Mouse (Mus musculus) midbrain, embryonic 12.5 days (tissue): ENCODE data around the gene Blm. TPM values are rescaled to one million over a fixed set of nuclear protein-coding genes. Genes with fewer than 3 reads are reported as not detected.

Source experiments
- ATAC-seq: fragments of 200-750 bp; cut with Nextera tagmentation; 2 replicates; pipeline ENCODE4 v1.8.0; 2017; ENCODE audit warnings: low read depth, moderate TSS enrichment, moderate library complexity; ENCODE audit not compliant: low FRiP score
- H3K27ac ChIP-seq: fragments of 300-500 bp; sonication (generic); replicated peaks from 2 replicates; pipeline ENCODE4 v1.5.1; 2016; ENCODE audit warnings: mild to moderate bottlenecking
- H3K27me3 ChIP-seq: fragments of 300-500 bp; sonication (generic); 2 replicates; pipeline ENCODE4 v1.6.1; 2016; ENCODE audit warnings: mild to moderate bottlenecking
- H3K36me3 ChIP-seq: fragments of 300-500 bp; sonication (generic); 2 replicates; pipeline ENCODE4 v1.6.1; 2016
- H3K4me1 ChIP-seq: fragments of 300-500 bp; sonication (generic); 2 replicates; pipeline ENCODE4 v1.6.1; 2016
- H3K4me2 ChIP-seq: fragments of 300-500 bp; sonication (generic); replicated peaks from 2 replicates; pipeline ENCODE4 v1.6.1; 2016; ENCODE audit warnings: mild to moderate bottlenecking, moderate library complexity
- H3K4me3 ChIP-seq: fragments of 300-500 bp; sonication (generic); 2 replicates; pipeline ENCODE4 v1.5.1; 2016; ENCODE audit warnings: mild to moderate bottlenecking
- H3K9ac ChIP-seq: fragments of 300-500 bp; sonication (generic); replicated peaks from 2 replicates; pipeline ENCODE4 v1.6.1; 2016; ENCODE audit warnings: mild to moderate bottlenecking, moderate library complexity
- H3K9me3 ChIP-seq: fragments of 300-500 bp; sonication (generic); 2 replicates; pipeline ENCODE4 v1.6.1; 2016; ENCODE audit warnings: mild to moderate bottlenecking
- WGBS: fragments of 180-500 bp; shearing (Covaris S2); methylation state at CpG from one replicate; pipeline ENCODE4 v1.1.7; 2016; 5-methylcytosine and 5-hydroxymethylcytosine counted together
- polyA plus RNA-seq: library from polyadenylated mRNA; unstranded; fragments of >200 nt; fragmentation: Nextera tagmentation; extraction: Ambion mirVana; gene quantifications from 2 replicates; pipeline ENCODE4 v1.2.1, GENCODE M21; 2016

The Blm gene
- polyA plus RNA-seq, 1 experiment from 2014 or later = 36.4 TPM

DNA sequence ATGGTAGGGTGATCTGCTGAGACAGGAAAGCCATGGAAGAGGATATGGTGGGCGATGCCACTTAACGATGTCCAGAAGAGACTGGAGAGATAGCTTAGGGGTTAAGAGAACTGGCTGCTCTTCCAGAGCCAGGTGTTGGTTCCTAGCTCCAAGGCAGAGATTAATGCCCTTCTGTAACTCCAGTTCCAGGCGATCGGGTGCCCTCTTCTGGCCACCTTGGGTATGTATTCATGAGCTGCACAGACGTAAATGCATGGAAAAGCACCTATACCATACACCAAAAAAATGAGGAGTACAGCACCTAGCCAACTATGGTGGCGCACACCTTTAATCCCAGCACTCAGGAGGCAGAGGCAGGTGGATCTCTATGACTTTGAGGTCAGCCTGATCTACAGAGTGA is 110.2 kb downstream of the Blm start:
- Histone ChIP-seq H3K27ac (no peak overlapping the region), H3K4me1 (no peaks in the 10 kb centered on the region), H3K27me3 (peaks cover 3% of the 10 kb centered on the region; the same call in 1 of the 2 replicates), H3K9me3 (no peaks in the 10 kb centered on the region), H3K9ac (no peak overlapping the region), H3K4me3 (no peak overlapping the region), H3K4me2 (no peak overlapping the region), H3K36me3 (no peaks in the 10 kb centered on the region)
- WGBS = 84% methylated on average over 6 of the region's 6 CpGs
- ATAC-seq = no peak

DNA sequence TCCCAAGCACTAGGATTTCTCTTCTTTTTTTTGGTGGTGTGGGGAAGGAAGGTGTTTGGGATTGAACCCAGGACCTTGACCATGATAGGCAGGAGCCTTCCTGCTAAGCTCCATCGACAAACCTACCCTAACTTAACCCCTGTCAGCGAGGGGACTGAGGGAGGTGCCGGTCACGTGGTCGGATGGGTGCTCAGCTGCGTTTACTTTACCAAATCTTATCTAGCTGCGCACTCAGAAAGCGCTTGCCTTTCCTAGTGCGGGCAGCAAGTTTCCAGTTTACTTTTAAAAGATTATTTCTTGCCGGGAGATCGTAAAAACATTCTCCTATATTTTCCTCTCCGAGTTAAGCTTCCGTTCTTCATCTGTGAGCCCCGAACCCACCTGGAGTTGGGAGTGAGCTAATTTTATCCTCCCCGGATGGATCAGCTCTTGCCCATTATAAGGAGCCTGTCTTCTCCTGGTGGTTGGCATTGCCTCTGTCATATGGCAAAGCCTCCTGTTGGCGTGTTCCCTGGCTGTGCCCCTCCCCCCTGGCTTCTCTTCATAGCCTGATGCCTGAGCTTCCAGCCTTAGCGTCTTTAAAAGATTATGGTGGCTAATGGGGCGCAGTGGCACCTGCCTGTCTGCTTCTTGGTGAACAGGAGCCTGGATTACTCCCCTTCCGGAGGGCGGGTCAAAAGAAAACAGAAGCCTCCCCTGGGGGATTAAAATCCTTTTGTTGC is 112.0 kb downstream of the Blm start:
- ATAC-seq = 0 out of 2 replicates have a peak, but pooled peaks have one; percentile 41
- Histone ChIP-seq H3K9me3 (no peaks in the 10 kb centered on the region), H3K36me3 (no peaks in the 10 kb centered on the region), H3K9ac (no peak overlapping the region), H3K27me3 (peaks cover 3% of the 10 kb centered on the region; the same call in 1 of the 2 replicates), H3K27ac (no peak overlapping the region), H3K4me3 (no peak overlapping the region), H3K4me1 (no peaks in the 10 kb centered on the region), H3K4me2 (peak overlapping the region; percentile 6; the same call in 1 of the 2 replicates)
- WGBS = 25% methylated on average over 20 of the region's 20 CpGs

DNA sequence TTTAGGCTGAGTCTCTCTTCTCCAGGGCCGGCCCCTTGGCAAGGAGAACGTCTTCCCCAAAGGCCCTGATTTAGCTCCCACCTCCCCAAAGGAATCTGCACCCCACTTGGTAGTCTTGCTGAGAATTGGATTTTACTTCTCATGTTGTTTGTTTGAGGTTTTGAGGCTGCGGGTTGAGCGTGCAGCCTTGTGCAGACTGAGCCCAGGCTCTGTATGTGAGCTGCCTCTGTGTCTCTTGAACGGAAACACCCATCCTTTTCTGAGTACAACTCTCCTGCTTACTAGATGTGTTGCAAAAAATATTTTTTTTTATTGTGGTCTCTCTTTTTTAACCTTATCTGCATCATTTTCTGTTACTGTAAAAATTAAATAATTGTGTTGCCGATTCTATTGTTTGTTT is 113.3 kb downstream of the Blm start:
- H3K27me3 ChIP-seq = peaks cover 3% of the 10 kb centered on the region; the same call in 1 of the 2 replicates

DNA sequence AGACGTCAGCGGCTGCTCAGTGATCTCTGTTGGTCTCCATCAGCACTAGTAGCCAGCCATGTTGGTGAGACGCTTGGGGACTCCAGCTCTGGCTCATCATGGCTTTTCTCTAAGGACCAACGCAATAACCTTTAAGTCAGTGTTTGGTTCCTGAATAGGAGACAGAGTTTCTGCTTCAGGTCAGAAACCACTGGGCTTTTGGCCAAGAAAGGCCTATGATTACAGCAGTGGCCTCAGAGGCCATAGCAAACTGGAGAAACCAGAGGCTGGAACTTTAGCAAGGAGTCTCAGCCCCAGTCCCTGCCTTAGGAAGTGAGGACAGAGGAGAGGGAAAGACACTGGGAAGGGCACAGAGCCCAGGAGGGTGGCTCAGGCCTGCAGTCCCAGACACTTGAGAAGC is 114.3 kb downstream of the Blm start:
- H3K4me1 ChIP-seq = no peaks in the 10 kb centered on the region
- WGBS = 88% methylated on average over 4 of the region's 4 CpGs
- no peak overlapping the region for H3K9ac ChIP-seq
- H3K27ac ChIP-seq = no peak overlapping the region
- ATAC-seq = no peak
- no peaks in the 10 kb centered on the region for H3K9me3 ChIP-seq
- H3K4me3 ChIP-seq = no peak overlapping the region
- H3K27me3 ChIP-seq = peaks cover 3% of the 10 kb centered on the region; the same call in 1 of the 2 replicates
- H3K4me2 ChIP-seq = no peak overlapping the region
- H3K36me3 ChIP-seq = no peaks in the 10 kb centered on the region

More for the DNA sequence above, 113.3 kb downstream of the Blm start:
- Histone ChIP-seq H3K9me3 (no peaks in the 10 kb centered on the region), H3K36me3 (no peaks in the 10 kb centered on the region), H3K9ac (no peak overlapping the region), H3K4me1 (no peaks in the 10 kb centered on the region), H3K4me3 (no peak overlapping the region), H3K27ac (no peak overlapping the region), H3K4me2 (no peak overlapping the region)
- ATAC-seq = no peak
- 94% methylated on average over 6 of the region's 6 CpGs for WGBS

DNA sequence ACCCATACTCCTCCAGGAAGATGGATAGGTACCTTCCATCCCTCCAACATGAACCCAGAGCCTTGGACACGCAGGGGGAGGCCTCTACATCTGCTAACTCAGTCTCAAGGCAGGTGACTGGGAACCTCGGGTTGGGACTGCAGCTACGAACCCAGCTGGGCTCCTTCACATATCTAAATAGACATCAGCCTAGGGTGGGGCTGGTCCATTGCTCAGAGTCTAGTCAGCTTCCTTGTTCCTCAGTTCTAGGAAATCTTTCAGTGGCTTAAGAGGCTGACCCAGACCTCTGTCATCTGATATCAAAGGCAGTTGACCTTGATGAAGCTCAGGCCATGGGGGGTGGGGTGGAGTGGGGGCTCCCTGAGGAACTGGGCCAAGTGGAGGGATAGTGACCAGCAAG is 115.6 kb downstream of the Blm start:
- Histone ChIP-seq H3K9ac (no peak overlapping the region), H3K4me1 (no peaks in the 10 kb centered on the region), H3K9me3 (no peaks in the 10 kb centered on the region), H3K4me2 (no peak overlapping the region), H3K27ac (no peak overlapping the region), H3K27me3 (peaks cover 3% of the 10 kb centered on the region; the same call in 1 of the 2 replicates), H3K36me3 (no peaks in the 10 kb centered on the region), H3K4me3 (no peak overlapping the region)
- no peak for ATAC-seq
- WGBS = 65% methylated on average over 3 of the region's 3 CpGs

DNA sequence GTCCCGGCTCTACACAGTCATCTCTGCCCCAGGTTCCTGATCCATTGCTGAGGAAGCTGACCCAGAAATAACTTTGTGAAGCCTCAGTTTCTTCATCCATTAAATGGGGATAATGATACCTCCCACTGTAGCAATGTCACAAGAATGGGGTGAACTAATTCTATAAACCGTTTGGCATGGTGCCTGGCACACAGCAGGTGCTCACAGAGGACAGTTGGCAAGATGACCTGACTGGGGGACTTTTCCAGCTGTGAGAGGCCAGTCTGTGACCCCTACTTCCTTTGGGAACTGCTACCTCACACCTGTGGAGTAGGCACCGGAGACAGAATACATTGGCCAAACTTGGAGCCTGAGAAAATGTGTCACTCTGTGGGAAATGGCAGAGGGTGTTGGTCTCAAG is 116.9 kb downstream of the Blm start:
- Histone ChIP-seq H3K9ac (no peak overlapping the region), H3K4me1 (no peaks in the 10 kb centered on the region), H3K4me3 (no peak overlapping the region), H3K27ac (no peak overlapping the region), H3K9me3 (no peaks in the 10 kb centered on the region), H3K4me2 (no peak overlapping the region), H3K36me3 (no peaks in the 10 kb centered on the region), H3K27me3 (peaks cover 3% of the 10 kb centered on the region; the same call in 1 of the 2 replicates)
- ATAC-seq = no peak
- WGBS = 80% methylated on average over 3 of the region's 3 CpGs

DNA sequence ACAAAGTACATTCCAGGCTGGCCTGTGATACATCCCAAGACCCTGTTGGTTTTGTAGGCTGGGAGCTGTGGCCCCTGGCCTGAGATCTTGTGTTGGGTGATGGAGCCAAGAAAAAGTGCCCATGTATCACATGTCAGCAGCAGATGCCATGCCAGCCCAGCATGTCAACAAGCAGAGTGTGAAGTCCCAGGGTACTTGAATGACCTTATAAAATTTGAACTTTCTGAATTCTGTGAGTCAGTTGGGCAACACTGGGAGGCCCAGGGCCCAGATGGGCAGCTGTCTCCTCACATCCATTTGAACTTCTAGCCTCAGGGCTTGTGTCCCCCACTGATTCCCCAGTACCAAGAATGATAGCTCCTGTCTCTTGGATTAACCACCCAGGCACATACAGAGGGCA is 117.3 kb downstream of the Blm start:
- no peak overlapping the region for H3K9ac ChIP-seq
- no peak overlapping the region for H3K4me2 ChIP-seq
- H3K27me3 ChIP-seq = peaks cover 3% of the 10 kb centered on the region; the same call in 1 of the 2 replicates
- no peaks in the 10 kb centered on the region for H3K4me1 ChIP-seq
- H3K4me3 ChIP-seq = no peak overlapping the region
- no peaks in the 10 kb centered on the region for H3K36me3 ChIP-seq
- H3K27ac ChIP-seq = no peak overlapping the region
- ATAC-seq = no peak
- H3K9me3 ChIP-seq = no peaks in the 10 kb centered on the region

DNA sequence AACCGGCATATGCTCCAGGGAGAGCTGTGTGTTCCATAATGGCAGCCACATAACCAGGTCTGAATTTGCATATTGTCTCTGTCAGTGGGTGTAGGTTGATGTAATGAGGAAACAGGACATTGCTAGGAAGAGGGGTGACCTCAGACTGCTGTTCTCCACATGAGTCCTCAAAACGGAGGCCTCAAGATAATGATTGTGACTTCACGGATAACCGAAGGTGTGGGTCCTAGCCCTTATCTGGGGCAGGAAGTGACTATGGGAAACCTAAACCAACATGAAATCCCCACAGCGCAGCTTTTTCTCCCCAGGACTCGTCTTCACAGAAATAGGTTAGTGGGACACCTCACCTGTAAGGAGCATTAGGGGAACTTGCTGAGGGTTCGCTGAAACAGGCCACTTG is 118.0 kb downstream of the Blm start:
- Histone ChIP-seq H3K4me1 (no peaks in the 10 kb centered on the region), H3K4me3 (no peak overlapping the region), H3K9ac (no peak overlapping the region), H3K27me3 (peaks cover 3% of the 10 kb centered on the region; the same call in 1 of the 2 replicates), H3K27ac (no peak overlapping the region), H3K9me3 (no peaks in the 10 kb centered on the region), H3K4me2 (no peak overlapping the region), H3K36me3 (no peaks in the 10 kb centered on the region)
- WGBS = 92% methylated on average over 7 of the region's 7 CpGs
- ATAC-seq = no peak

DNA sequence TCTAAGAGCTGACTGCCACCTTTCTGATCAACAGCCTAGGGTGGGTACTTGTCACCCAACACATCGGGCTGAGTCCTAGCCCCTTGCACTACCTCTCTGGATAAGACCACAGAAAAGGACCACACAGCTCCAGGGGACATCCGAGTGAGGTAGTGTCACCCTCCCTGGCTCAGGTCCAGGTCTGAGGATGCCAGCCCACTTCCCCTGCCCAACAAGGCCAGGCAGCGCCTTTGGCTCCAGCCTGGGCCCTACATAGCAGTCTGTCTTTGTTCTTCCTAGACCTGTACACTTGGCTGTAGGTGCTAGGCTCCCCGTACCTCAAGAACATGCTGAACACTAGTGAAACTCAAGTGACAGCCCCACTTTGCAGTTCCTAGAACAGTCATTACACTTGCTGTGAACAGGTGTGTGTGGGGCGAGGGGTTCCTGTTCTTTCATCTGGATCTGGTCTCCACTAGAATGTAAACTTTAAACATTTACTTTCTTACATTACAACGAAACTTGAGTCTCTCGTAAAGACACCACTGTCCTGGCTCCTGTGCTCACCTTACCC is 120.5 kb downstream of the Blm start:
- Histone ChIP-seq H3K4me2 (no peak overlapping the region), H3K4me3 (no peak overlapping the region), H3K27me3 (no peaks in the 10 kb centered on the region), H3K27ac (no peak overlapping the region), H3K9ac (no peak overlapping the region), H3K4me1 (no peaks in the 10 kb centered on the region), H3K9me3 (no peaks in the 10 kb centered on the region), H3K36me3 (no peaks in the 10 kb centered on the region)
- WGBS = 86% methylated on average over 7 of the region's 7 CpGs
- no peak for ATAC-seq

DNA sequence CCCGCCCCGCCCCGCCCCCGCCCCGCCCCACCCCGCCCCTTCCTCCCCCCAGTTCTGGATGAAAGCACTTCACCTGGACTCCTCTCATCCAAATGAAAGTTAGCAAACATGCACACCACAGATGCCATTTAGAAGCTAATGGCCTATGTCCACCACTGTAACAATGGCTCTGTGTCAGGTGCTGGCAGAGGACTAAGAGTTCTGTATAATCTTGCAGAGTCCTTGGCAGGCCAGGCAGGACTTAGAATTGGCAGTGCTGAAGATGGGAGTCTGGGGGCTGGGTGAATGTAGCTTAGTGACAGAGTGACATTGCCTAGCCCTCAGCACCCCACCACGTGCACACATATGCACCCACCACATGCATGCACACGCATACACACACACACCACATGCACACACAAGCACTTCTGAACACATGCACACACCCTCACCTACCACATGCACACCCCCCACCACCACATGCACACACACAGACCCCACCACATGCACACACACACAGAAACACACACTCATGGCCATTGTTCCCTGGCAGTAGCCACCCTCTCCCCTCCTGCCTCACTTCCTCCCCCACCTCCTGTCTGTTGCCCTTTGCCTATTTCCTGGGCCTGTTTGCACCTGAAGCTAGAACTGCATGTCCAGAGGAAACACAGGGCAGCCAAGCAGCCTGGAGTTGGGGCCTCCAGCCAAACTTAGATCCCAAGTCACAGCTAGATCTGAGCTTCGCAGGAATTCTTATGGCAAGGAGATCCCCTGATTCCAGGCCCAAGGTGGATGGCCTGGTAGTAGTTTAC is 121.2 kb downstream of the Blm start:
- no peak for ATAC-seq
- H3K27me3 ChIP-seq = no peaks in the 10 kb centered on the region
- H3K36me3 ChIP-seq = no peaks in the 10 kb centered on the region
- WGBS = 79% methylated on average over 9 of the region's 9 CpGs
- no peak overlapping the region for H3K4me2 ChIP-seq
- H3K4me1 ChIP-seq = no peaks in the 10 kb centered on the region
- H3K9ac ChIP-seq = no peak overlapping the region
- H3K4me3 ChIP-seq = no peak overlapping the region
- no peaks in the 10 kb centered on the region for H3K9me3 ChIP-seq
- H3K27ac ChIP-seq = no peak overlapping the region

DNA sequence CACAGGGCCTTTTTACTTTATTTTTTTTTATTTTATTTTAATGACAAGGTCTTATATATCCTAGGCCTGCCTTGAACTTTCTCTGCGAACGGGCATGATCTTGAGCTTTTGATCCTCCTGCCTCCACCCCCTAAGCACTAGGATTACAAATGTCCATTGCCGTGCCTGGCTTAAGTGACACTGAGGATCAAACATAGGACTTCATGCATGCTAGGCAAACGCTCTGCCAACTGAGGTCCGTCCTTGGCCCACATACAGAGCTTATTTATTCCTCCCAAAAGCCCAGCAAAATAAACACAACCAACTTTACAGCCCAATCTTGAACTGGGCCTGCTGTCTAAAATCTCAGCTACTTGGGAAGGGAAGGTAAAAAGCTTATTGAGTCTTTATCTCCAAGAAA is 122.1 kb downstream of the Blm start:
- no peak overlapping the region for H3K27ac ChIP-seq
- no peaks in the 10 kb centered on the region for H3K36me3 ChIP-seq
- no peaks in the 10 kb centered on the region for H3K4me1 ChIP-seq
- ATAC-seq = no peak
- H3K9me3 ChIP-seq = no peaks in the 10 kb centered on the region
- 64% methylated on average over 5 of the region's 5 CpGs for WGBS
- no peaks in the 10 kb centered on the region for H3K27me3 ChIP-seq
- no peak overlapping the region for H3K4me3 ChIP-seq
- H3K4me2 ChIP-seq = no peak overlapping the region
- H3K9ac ChIP-seq = no peak overlapping the region

DNA sequence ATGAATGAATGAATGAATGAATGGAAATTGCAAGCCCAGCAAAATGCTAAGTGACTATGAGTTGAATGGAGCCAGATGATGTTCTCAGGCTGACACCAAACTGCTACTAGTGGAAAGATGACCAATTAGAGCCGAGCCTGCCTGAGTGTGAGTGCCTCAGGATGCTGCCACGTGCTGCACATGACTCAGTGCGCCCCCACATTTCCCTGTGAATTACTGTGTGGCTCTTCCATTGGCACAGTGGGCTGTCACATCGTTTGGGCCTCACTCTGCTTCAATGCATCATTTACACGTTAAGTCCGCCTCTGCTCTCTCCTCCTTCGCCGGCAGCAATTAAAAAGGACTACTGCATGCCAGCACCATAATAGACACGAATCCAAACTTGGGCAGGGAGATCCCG is 122.6 kb downstream of the Blm start:
- Histone ChIP-seq H3K9ac (no peak overlapping the region), H3K4me1 (no peaks in the 10 kb centered on the region), H3K27me3 (no peaks in the 10 kb centered on the region), H3K27ac (no peak overlapping the region), H3K4me3 (no peak overlapping the region), H3K36me3 (no peaks in the 10 kb centered on the region), H3K4me2 (no peak overlapping the region), H3K9me3 (no peaks in the 10 kb centered on the region)
- no peak for ATAC-seq
- 75% methylated on average over 10 of the region's 10 CpGs for WGBS
